Mouse (Mus musculus): ENCODE results near the gene Klk1b11.
"Not testable (repeated sequence)": the region's sequence is repeated elsewhere in the genome, so short reads cannot be mapped to it uniquely, and the experiment has no call there.

The Klk1b11 gene

DNA sequence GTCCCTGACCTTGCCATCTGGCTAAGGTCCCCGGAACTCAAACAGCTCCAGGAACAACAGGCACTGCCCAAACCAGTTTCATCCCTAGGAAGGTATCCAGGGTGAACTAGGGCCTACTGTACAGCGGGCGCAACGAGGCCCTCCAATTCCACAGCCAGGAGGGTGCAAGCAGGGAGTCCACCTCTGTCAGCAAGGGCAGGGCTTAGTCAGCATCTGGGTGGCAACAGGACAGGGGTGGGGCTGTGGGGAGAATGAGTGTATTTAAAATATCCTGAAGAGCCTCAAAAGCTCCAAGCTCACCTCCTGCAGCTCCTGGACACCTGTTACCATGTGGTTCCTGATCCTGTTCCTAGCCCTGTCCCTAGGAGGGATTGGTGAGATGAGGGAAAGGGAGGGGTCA is at the start of gene Klk1b11:
TSS of gene Klk1b11 (plus strand) at position 301 of the 400 bp plus-strand sequence.
- not testable (repeated sequence) for DNase-seq (ENCODE audit: low read depth, low spot score)

DNA sequence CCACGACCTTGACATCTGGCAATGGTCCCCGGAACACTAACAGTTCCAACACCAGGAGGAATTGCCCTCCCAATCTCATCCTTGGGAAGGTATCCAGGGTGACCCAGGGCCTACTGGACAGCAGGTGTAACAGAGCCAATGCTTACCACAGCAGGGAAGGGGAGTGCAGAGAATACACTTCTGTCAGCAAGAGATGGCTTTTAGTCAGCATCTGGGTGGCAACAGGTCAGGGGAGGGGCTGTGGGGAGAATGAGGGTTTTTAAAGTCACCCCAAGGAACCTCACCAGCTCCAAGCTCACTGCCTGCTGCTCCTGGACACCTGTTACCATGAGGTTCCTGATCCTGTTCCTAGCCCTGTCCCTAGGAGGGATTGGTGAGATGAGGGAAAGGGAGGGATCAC is 45.3 kb upstream of the Klk1b11 start, which contains the start of gene Klk1b8:
TSS of gene Klk1b8 (plus strand) at position 301 of the 400 bp plus-strand sequence.
- no peak for DNase-seq (ENCODE audit: low read depth, low spot score)

- no peak for DNase-seq (ENCODE audit: low read depth, low spot score)
Observed at GRCm38 (mm10) chr7:43952703-43953102, 43.0 kb upstream of the Klk1b11 start.

DNA sequence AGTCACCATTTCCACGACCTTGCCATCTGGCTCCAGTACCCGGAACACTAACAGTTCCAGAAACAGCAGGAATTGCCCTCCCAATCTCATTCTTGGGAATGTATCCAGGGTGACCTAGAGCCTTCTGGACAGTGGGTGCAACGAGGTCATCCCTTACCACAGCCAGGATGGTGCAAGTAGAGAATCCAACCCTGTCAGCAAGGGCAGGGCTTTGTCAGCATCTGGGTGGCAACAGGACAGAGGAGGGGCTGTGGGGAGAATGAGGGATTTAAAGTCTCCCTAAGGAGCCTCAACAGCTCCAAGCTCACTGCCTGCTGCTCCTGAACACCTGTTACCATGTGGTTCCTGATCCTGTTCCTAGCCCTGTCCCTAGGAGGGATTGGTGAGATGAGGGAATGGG is 29.2 kb upstream of the Klk1b11 start, which contains the start of gene Klk1b1:
TSS of gene Klk1b1 (plus strand) at position 301 of the 400 bp plus-strand sequence.
- no peak for DNase-seq (ENCODE audit: low read depth, low spot score)

GRCm38 (mm10) chr7:43967058-43967457 is 28.6 kb upstream of the Klk1b11 start:
- DNase-seq (ENCODE audit: low read depth, low spot score), result no peak

- DNase-seq (ENCODE audit: low read depth, low spot score), result no peak
Observed at GRCm38 (mm10) chr7:43967612-43968011, 28.1 kb upstream of the Klk1b11 start.

DNA sequence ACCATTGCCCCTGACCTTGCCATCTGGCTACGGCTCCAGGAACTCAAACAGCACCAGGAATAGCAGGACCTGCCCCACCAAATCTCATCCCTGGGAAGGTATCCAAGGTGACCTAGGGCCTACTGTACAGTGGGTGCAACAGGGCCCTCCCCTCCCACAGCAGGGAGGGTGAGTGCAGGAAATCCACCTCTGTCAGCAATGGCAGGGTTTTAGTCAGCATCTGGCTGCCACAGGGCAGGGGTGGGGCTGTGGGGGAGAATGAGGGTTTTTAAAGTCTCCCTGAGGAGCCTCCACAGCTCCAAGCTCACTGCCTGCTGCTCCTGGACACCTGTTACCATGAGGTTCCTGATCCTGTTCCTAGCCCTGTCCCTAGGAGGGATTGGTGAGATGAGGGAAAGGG is 19.9 kb upstream of the Klk1b11 start, which contains the start of gene Klk1b9:
TSS of gene Klk1b9 (plus strand) at position 301 of the 400 bp plus-strand sequence.
- DNase-seq (ENCODE audit: low read depth, low spot score), result not testable (repeated sequence)

GRCm38 (mm10) chr7:43985657-43986056 is 10.0 kb upstream of the Klk1b11 start:
- DNase-seq (ENCODE audit: low read depth, low spot score), result no peak

DNA sequence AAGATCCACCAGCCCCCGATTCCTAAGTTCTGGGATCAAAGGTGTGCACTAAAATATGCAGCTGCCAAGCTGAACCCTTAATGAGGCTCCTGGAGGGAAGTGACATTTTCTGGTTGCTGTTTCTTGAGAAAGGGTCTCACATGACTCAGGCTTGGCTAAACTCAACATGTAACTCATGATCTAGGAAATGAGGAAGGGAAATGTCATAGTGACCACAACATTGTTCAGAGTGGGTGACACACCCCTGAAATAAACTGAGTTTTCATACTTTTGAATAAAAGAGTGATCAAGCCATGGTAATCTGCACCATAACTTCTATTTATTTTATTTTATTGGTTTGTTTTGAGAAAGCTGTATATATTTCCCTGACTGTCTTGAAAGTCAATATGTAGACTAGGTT is 856 bp upstream of the Klk1b11 start:
- not testable (repeated sequence) for DNase-seq (ENCODE audit: low read depth, low spot score)

- DNase-seq (ENCODE audit: low read depth, low spot score), result no peak
Observed at GRCm38 (mm10) chr7:44004847-44005246, 9.2 kb downstream of the Klk1b11 start.

GRCm38 (mm10) chr7:44011868-44012267 is 16.2 kb downstream of the Klk1b11 start, which contains the start of gene Klk1b26:
TSS of gene Klk1b26 (plus strand) at chr7:44012168.
- not testable (repeated sequence) for DNase-seq (ENCODE audit: low read depth, low spot score)

GRCm38 (mm10) chr7:44014666-44015065 is 19.0 kb downstream of the Klk1b11 start:
- DNase-seq (ENCODE audit: low read depth, low spot score), result not testable (repeated sequence)

- no peak for DNase-seq (ENCODE audit: low read depth, low spot score)
Observed at GRCm38 (mm10) chr7:44015071-44015470, 19.4 kb downstream of the Klk1b11 start.

All from embryo, embryonic 11.5 days (tissue).